Comparison of ENCODE assay signal across 8 mouse cellular contexts in genomic region chr1:186705915-186706248, GRCm38 (mm10). TPM values are rescaled to one million over a fixed set of nuclear protein-coding genes. Genes with fewer than 3 reads are reported as not detected.
A peak's percentile ranks its signal among the peaks of the same experiment; 100 is the strongest.
DNase-seq lines count a peak whose midpoint lies in the region; ATAC-seq and TF ChIP-seq lines count a peak whose summit lies in the region.

TSS of gene Tgfb2 (minus strand) at chr1:186705989.

- no peak for TF ChIP-seq EP300 in stomach, postnatal 0 days (optimal IDR thresholded peaks at IDR 0.05)

- H3K4me3 ChIP-seq in lung, embryonic 14.5 days (ENCODE audit: low read depth, low read length) = peak within 1 kb of the TSS; percentile 68
- peak within 1 kb of the TSS; percentile 60 for H3K4me3 ChIP-seq in cortical plate, adult 2 months (ENCODE audit: insufficient read depth, low read length)
- H3K4me3 ChIP-seq in stomach, postnatal 0 days (ENCODE audit: low read depth, low read length) = peak within 1 kb of the TSS; percentile 63

- H3K4me1 ChIP-seq in lung, embryonic 14.5 days (ENCODE audit: insufficient read depth) = no peaks in the 10 kb centered on the region
- no peaks in the 10 kb centered on the region for H3K4me1 ChIP-seq in cortical plate, adult 2 months (ENCODE audit: control insufficient read depth, insufficient read depth, low read length)
- no peaks in the 10 kb centered on the region for H3K4me1 ChIP-seq in stomach, postnatal 0 days (replicated peaks; ENCODE audit: control insufficient read depth, insufficient read depth)

- peak; percentile 78 for DNase-seq in lung, embryonic 14.5 days
- DNase-seq in lung, postnatal 14 days = no peak
- peak in 1 of 2 experiments; percentile 28 for DNase-seq in gastrocnemius, postnatal 36 days
- peak; percentile 36 to 37 for DNase-seq in layer of hippocampus, postnatal 14 days (ENCODE audit: low spot score in 2 of 2)
- DNase-seq in stomach, postnatal 0 days (ENCODE audit: low spot score) = peak; percentile 29
- no peak for DNase-seq in spleen, postnatal 14 days (ENCODE audit: low spot score in 2 of 2)

- TF ChIP-seq POLR2A in cortical plate, adult 2 months (IDR thresholded peaks at IDR 0.05; ENCODE audit: extremely low read depth, insufficient read depth, low read length) = peak; percentile 84

- WGBS in lung, embryonic 14.5 days = 2% methylated on average over 12 of the region's 12 CpGs
- WGBS in stomach, postnatal 0 days = 3% methylated on average over 12 of the region's 12 CpGs

- peak within 1 kb of the TSS; percentile 91 for H3K27ac ChIP-seq in lung, embryonic 14.5 days (ENCODE audit: low read depth)
- H3K27ac ChIP-seq in cortical plate, adult 2 months (ENCODE audit: insufficient read depth, low read length) = peak within 1 kb of the TSS; percentile 73
- peak within 1 kb of the TSS; percentile 75 for H3K27ac ChIP-seq in stomach, postnatal 0 days (replicated peaks)

- TF ChIP-seq CTCF in lung, embryonic 14.5 days (IDR thresholded peaks at IDR 0.05; ENCODE audit: low read depth) = no peak
- no peak for TF ChIP-seq CTCF in cortical plate, adult 2 months (IDR thresholded peaks at IDR 0.05; ENCODE audit: extremely low read depth, insufficient read depth, low read length)
- no peak for TF ChIP-seq CTCF in stomach, postnatal 0 days (IDR thresholded peaks at IDR 0.05; ENCODE audit: low read depth)

- 0 out of 2 replicates have a peak, but pooled peaks cover 6% of the 10 kb centered on the region for H3K36me3 ChIP-seq in lung, embryonic 14.5 days (ENCODE audit: insufficient read depth)
- no peaks in the 10 kb centered on the region for H3K36me3 ChIP-seq in stomach, postnatal 0 days (ENCODE audit: control insufficient read depth, insufficient read depth, low read length)

- H3K9me3 ChIP-seq in lung, embryonic 14.5 days (ENCODE audit: low read depth, low read length) = no peaks in the 10 kb centered on the region
- H3K9me3 ChIP-seq in stomach, postnatal 0 days (ENCODE audit: control insufficient read depth, low read length) = no peaks in the 10 kb centered on the region

- H3K27me3 ChIP-seq in lung, embryonic 14.5 days (ENCODE audit: insufficient read depth, low read length) = no peaks in the 10 kb centered on the region
- H3K27me3 ChIP-seq in stomach, postnatal 0 days (ENCODE audit: control insufficient read depth, insufficient read depth, low read length) = no peaks in the 10 kb centered on the region

- peak; percentile 33 for ATAC-seq in lung, embryonic 14.5 days (ENCODE audit: insufficient read depth)
- peak; percentile 24 for ATAC-seq in megakaryocyte progenitor cell, adult 5-6 weeks (replicated peaks; ENCODE audit: poor library complexity)
- ATAC-seq in stomach, postnatal 0 days (ENCODE audit: low FRiP score, low TSS enrichment) = peak; percentile 31

- H3K4me2 ChIP-seq in lung, embryonic 14.5 days = peak within 1 kb of the TSS; percentile 62
- peak within 1 kb of the TSS; percentile 92 for H3K4me2 ChIP-seq in stomach, postnatal 0 days (replicated peaks; ENCODE audit: low read depth)

- H3K9ac ChIP-seq in lung, embryonic 14.5 days = peak within 1 kb of the TSS; percentile 92
- H3K9ac ChIP-seq in stomach, postnatal 0 days (ENCODE audit: low read length) = peak within 1 kb of the TSS; percentile 66

- intact Hi-C loops in gastrocnemius, postnatal 36 days (cut with DNase I) = loop anchor here (5.0 kb wide), 1 partner anchor 99 kb away; no protein-coding TSS in a partner anchor

RNA-seq across cellular contexts. Expression of gene Tgfb2, which starts in this region (rescaled TPM):
- 83.9 and 86.5 TPM in 2 replicates for polyA plus RNA-seq in lung, embryonic 14.5 days (2014; fragmentation: Nextera tagmentation; extraction: Ambion mirVana)
- 3.8 and 4.7 TPM in 2 replicates for polyA plus RNA-seq in cortical plate, adult 2 months (2012; rRNA removed)
- 10 to 100 TPM; 10.7 to 11.4 TPM for total RNA-seq in gastrocnemius, postnatal 36 days (2021)
- total RNA-seq in layer of hippocampus, postnatal 14 days (2021) = 10 to 100 TPM; 36.6 to 37.0 TPM
- 0.05 and 0.12 TPM in 2 replicates for total RNA-seq in megakaryocyte progenitor cell, adult 5-6 weeks (2015)
- 0.44 TPM in 1 of 2 replicates, not detected in the other for total RNA-seq in megakaryocyte progenitor cell, adult 5-6 weeks (2017)
- polyA plus RNA-seq in stomach, postnatal 0 days (2015; fragmentation: Nextera tagmentation; extraction: Ambion mirVana) = 10.3 and 11.0 TPM in 2 replicates

Comparison
In these comparisons a context has a peak if more than half of its experiments do, and no peak if none do; other contexts are left out.
1. RNA of gene Tgfb2 (total RNA-seq): 36.6 to 37.0 TPM in layer of hippocampus, postnatal 14 days and 10.7 to 11.4 TPM in gastrocnemius, postnatal 36 days; 0.05 to 0.44 TPM in megakaryocyte progenitor cell, adult 5-6 weeks; every median in the first group is over 4 times any median in the second.
2. DNase-seq: peak in lung, embryonic 14.5 days (single experiment), layer of hippocampus, postnatal 14 days (2 of 2) and stomach, postnatal 0 days (single experiment); none in lung, postnatal 14 days (single experiment) and spleen, postnatal 14 days (0 of 2).
3. Peak in ATAC-seq in megakaryocyte progenitor cell, adult 5-6 weeks; RNA of the gene not detected or under 1 TPM.
4. Peak in every context shown above with its lines, with median percentiles within 50 percentile points of each other: ATAC-seq, H3K27ac ChIP-seq and H3K4me3 ChIP-seq.